Mouse (Mus musculus): ENCODE results near the gene Gm10188. TPM values are rescaled to one million over a fixed set of nuclear protein-coding genes. Genes with fewer than 3 reads are reported as not detected.
A peak's percentile ranks its signal among the peaks of the same experiment; 100 is the strongest.

Gm10188 gene
- total RNA-seq, 2 experiments from 2014 or later, result not detected

- DNase-seq (ENCODE audit: low spot score in 2 of 2), result no peak
Measured at GRCm38 (mm10) chr1:132231470-132232274, 2.1 kb upstream of the Gm10188 start.

- DNase-seq (ENCODE audit: low spot score in 2 of 2), result no peak
Measured at GRCm38 (mm10) chr1:132226297-132227080, 3.1 kb downstream of the Gm10188 start.

GRCm38 (mm10) chr1:132222166-132222565, 7.4 kb downstream of the Gm10188 start:
- no peak for DNase-seq (ENCODE audit: low spot score in 2 of 2)

- no peak for DNase-seq (ENCODE audit: low spot score in 2 of 2)
Measured at GRCm38 (mm10) chr1:132221627-132222026, 7.9 kb downstream of the Gm10188 start.

- no peak for DNase-seq (ENCODE audit: low spot score in 2 of 2)
Measured at GRCm38 (mm10) chr1:132216276-132216675, 13.3 kb downstream of the Gm10188 start.

GRCm38 (mm10) chr1:132213076-132213475, 16.5 kb downstream of the Gm10188 start:
- no peak for DNase-seq (ENCODE audit: low spot score in 2 of 2)

GRCm38 (mm10) chr1:132212218-132212617, 17.3 kb downstream of the Gm10188 start:
- DNase-seq (ENCODE audit: low spot score in 2 of 2), result peak in 1 of 2 experiments; percentile 42

- no peak for DNase-seq (ENCODE audit: low spot score in 2 of 2)
Measured at GRCm38 (mm10) chr1:132211672-132212071, 17.9 kb downstream of the Gm10188 start.

GRCm38 (mm10) chr1:132210922-132211321, 18.6 kb downstream of the Gm10188 start:
- DNase-seq (ENCODE audit: low spot score in 2 of 2), result no peak

- no peak for DNase-seq (ENCODE audit: low spot score in 2 of 2)
Measured at GRCm38 (mm10) chr1:132209400-132209799, 20.2 kb downstream of the Gm10188 start.

- no peak for DNase-seq (ENCODE audit: low spot score in 2 of 2)
Measured at GRCm38 (mm10) chr1:132208154-132208553, 21.4 kb downstream of the Gm10188 start.

- no peak for DNase-seq (ENCODE audit: low spot score in 2 of 2)
Measured at GRCm38 (mm10) chr1:132206828-132207227, 22.7 kb downstream of the Gm10188 start.

GRCm38 (mm10) chr1:132205958-132206357, 23.6 kb downstream of the Gm10188 start:
- no peak for DNase-seq (ENCODE audit: low spot score in 2 of 2)

- DNase-seq (ENCODE audit: low spot score in 2 of 2), result no peak
Measured at GRCm38 (mm10) chr1:132202771-132203170, 26.8 kb downstream of the Gm10188 start.

GRCm38 (mm10) chr1:132201936-132202335, 27.6 kb downstream of the Gm10188 start:
- no peak for DNase-seq (ENCODE audit: low spot score in 2 of 2)

GRCm38 (mm10) chr1:132201511-132201860, 28.1 kb downstream of the Gm10188 start:
- no peak for DNase-seq (ENCODE audit: low spot score in 2 of 2)

- DNase-seq (ENCODE audit: low spot score in 2 of 2), result no peak
Measured at GRCm38 (mm10) chr1:132200562-132201510, 28.7 kb downstream of the Gm10188 start.

GRCm38 (mm10) chr1:132199934-132200333, 29.6 kb downstream of the Gm10188 start:
- no peak for DNase-seq (ENCODE audit: low spot score in 2 of 2)

GRCm38 (mm10) chr1:132199244-132199643, 30.3 kb downstream of the Gm10188 start:
- DNase-seq (ENCODE audit: low spot score in 2 of 2), result no peak

GRCm38 (mm10) chr1:132198401-132199071, 31.0 kb downstream of the Gm10188 start:
- no peak for DNase-seq (ENCODE audit: low spot score in 2 of 2)

- no peak for DNase-seq (ENCODE audit: low spot score in 2 of 2)
Measured at GRCm38 (mm10) chr1:132197666-132198065, 31.9 kb downstream of the Gm10188 start.

Data from adrenal gland, postnatal 4 days (tissue).